Mouse (Mus musculus) kidney, embryonic 14.5 days (tissue): ENCODE measurements around the gene Lrrc7. TPM values are rescaled to one million over a fixed set of nuclear protein-coding genes. Genes with fewer than 3 reads are reported as not detected.
"Not testable (repeated sequence)": the region's sequence is repeated elsewhere in the genome, so short reads cannot be mapped to it uniquely, and the experiment has no call there.

Source experiments
- ATAC-seq: fragments of 200-750 bp; cut with Nextera tagmentation; 2 replicates; pipeline ENCODE4 v1.8.0; 2017; ENCODE audit warnings: moderate number of reproducible peaks, mild to moderate bottlenecking, moderate TSS enrichment, moderate library complexity; ENCODE audit not compliant: low FRiP score, low TSS enrichment
- H3K27ac ChIP-seq: fragments of 300-500 bp; sonication (generic); 2 replicates; pipeline ENCODE4 v1.5.1; 2014; ENCODE audit warnings: low read depth, mild to moderate bottlenecking, low read length, moderate library complexity, mixed read lengths
- H3K27me3 ChIP-seq: fragments of 300-500 bp; sonication (generic); 2 replicates; pipeline ENCODE4 v1.6.1; 2014; ENCODE audit warnings: mild to moderate bottlenecking, low read length; ENCODE audit not compliant: control insufficient read depth, insufficient read depth
- H3K36me3 ChIP-seq: fragments of 300-500 bp; sonication (generic); 2 replicates; pipeline ENCODE4 v1.6.1; 2014; ENCODE audit warnings: low read length, mixed read lengths; ENCODE audit not compliant: control insufficient read depth, insufficient read depth
- H3K4me1 ChIP-seq: fragments of 300-500 bp; sonication (generic); 2 replicates; pipeline ENCODE4 v1.6.1; 2014; ENCODE audit warnings: low read length, mixed read lengths; ENCODE audit not compliant: control insufficient read depth, insufficient read depth
- H3K4me2 ChIP-seq: fragments of 300-500 bp; sonication (generic); replicated peaks from 2 replicates; pipeline ENCODE4 v1.6.1; 2014; ENCODE audit warnings: low read depth, mild to moderate bottlenecking, low read length
- H3K4me3 ChIP-seq: fragments of 300-500 bp; sonication (generic); 2 replicates; pipeline ENCODE4 v1.5.1; 2014; ENCODE audit warnings: mild to moderate bottlenecking, low read length
- H3K9ac ChIP-seq: fragments of 300-500 bp; sonication (generic); 2 replicates; pipeline ENCODE4 v1.6.1; 2014; ENCODE audit warnings: low read depth, mild to moderate bottlenecking, low read length, moderate library complexity
- H3K9me3 ChIP-seq: fragments of 300-500 bp; sonication (generic); 2 replicates; pipeline ENCODE4 v1.6.1; 2016; ENCODE audit warnings: low read length; ENCODE audit not compliant: control insufficient read depth
- WGBS: fragments of 180-500 bp; shearing (Covaris S2); extraction: QIAGEN DNeasy Blood & Tissue Kit; methylation state at CpG from one replicate; pipeline ENCODE4 v1.1.7; 2014; 5-methylcytosine and 5-hydroxymethylcytosine counted together
- polyA plus RNA-seq: library from polyadenylated mRNA; unstranded; fragments of >200 nt; fragmentation: Nextera tagmentation; extraction: Ambion mirVana; gene quantifications from 2 replicates; pipeline ENCODE4 v1.2.1, GENCODE M21; 2014

Lrrc7 gene
- polyA plus RNA-seq, 1 experiment from 2014 or later: 0.32 TPM

GRCm38 (mm10) chr3:158137796-158138195, 424.2 kb downstream of the Lrrc7 start:
- Histone ChIP-seq H3K27me3 (no peaks in the 10 kb centered on the region), H3K9me3 (no peaks in the 10 kb centered on the region), H3K9ac (no peak overlapping the region), H3K36me3 (no peaks in the 10 kb centered on the region), H3K4me1 (no peaks in the 10 kb centered on the region), H3K4me3 (no peak overlapping the region), H3K27ac (no peak overlapping the region), H3K4me2 (no peak overlapping the region)
- WGBS: 57% methylated on average over 6 of the region's 6 CpGs
- ATAC-seq: no peak

- WGBS: 76% methylated on average over 4 of the region's 4 CpGs
- H3K27ac ChIP-seq: no peak overlapping the region
- H3K4me1 ChIP-seq: no peaks in the 10 kb centered on the region
- no peaks in the 10 kb centered on the region for H3K9me3 ChIP-seq
- H3K36me3 ChIP-seq: no peaks in the 10 kb centered on the region
- ATAC-seq: no peak
- no peak overlapping the region for H3K4me2 ChIP-seq
- H3K27me3 ChIP-seq: no peaks in the 10 kb centered on the region
- H3K4me3 ChIP-seq: no peak overlapping the region
- H3K9ac ChIP-seq: no peak overlapping the region
Observed at GRCm38 (mm10) chr3:158131672-158132071, 430.3 kb downstream of the Lrrc7 start.

GRCm38 (mm10) chr3:158131233-158131632, 430.8 kb downstream of the Lrrc7 start:
- no peak for ATAC-seq
- H3K27ac ChIP-seq: no peak overlapping the region

GRCm38 (mm10) chr3:158122899-158123298, 439.1 kb downstream of the Lrrc7 start:
- Histone ChIP-seq H3K4me3 (no peak overlapping the region), H3K9me3 (no peaks in the 10 kb centered on the region), H3K4me2 (no peak overlapping the region), H3K9ac (no peak overlapping the region), H3K4me1 (no peaks in the 10 kb centered on the region), H3K36me3 (no peaks in the 10 kb centered on the region), H3K27ac (no peak overlapping the region), H3K27me3 (no peaks in the 10 kb centered on the region)
- ATAC-seq: no peak
- WGBS: 59% methylated on average over 3 of the region's 3 CpGs

More at GRCm38 (mm10) chr3:158131233-158131632, 430.8 kb downstream of the Lrrc7 start:
- no peak overlapping the region for H3K4me3 ChIP-seq
- no peaks in the 10 kb centered on the region for H3K9me3 ChIP-seq
- H3K4me2 ChIP-seq: no peak overlapping the region
- no peaks in the 10 kb centered on the region for H3K27me3 ChIP-seq
- H3K9ac ChIP-seq: no peak overlapping the region
- H3K4me1 ChIP-seq: no peaks in the 10 kb centered on the region
- H3K36me3 ChIP-seq: no peaks in the 10 kb centered on the region

- Histone ChIP-seq H3K36me3 (no peaks in the 10 kb centered on the region), H3K4me3 (no peak overlapping the region), H3K4me2 (no peak overlapping the region), H3K9me3 (no peaks in the 10 kb centered on the region), H3K27ac (no peak overlapping the region), H3K27me3 (no peaks in the 10 kb centered on the region), H3K4me1 (no peaks in the 10 kb centered on the region), H3K9ac (no peak overlapping the region)
- no peak for ATAC-seq
- WGBS: 33% methylated on average over 1 of the region's 1 CpGs
Observed at GRCm38 (mm10) chr3:158105260-158105659, 456.8 kb downstream of the Lrrc7 start.

- no peak for ATAC-seq
Observed at GRCm38 (mm10) chr3:158103467-158103866, 458.6 kb downstream of the Lrrc7 start.

GRCm38 (mm10) chr3:158102530-158102929, 459.5 kb downstream of the Lrrc7 start:
- not testable (repeated sequence) for H3K27ac ChIP-seq, H3K4me2 ChIP-seq, H3K4me1 ChIP-seq, H3K4me3 ChIP-seq, H3K9ac ChIP-seq, ATAC-seq, H3K27me3 ChIP-seq, H3K9me3 ChIP-seq, H3K36me3 ChIP-seq
- 83% methylated on average over 1 of the region's 1 CpGs for WGBS

More at GRCm38 (mm10) chr3:158103467-158103866, 458.6 kb downstream of the Lrrc7 start:
- H3K4me3 ChIP-seq: no peak overlapping the region
- no peaks in the 10 kb centered on the region for H3K27me3 ChIP-seq
- no peaks in the 10 kb centered on the region for H3K9me3 ChIP-seq
- H3K9ac ChIP-seq: no peak overlapping the region
- no peaks in the 10 kb centered on the region for H3K36me3 ChIP-seq
- H3K4me1 ChIP-seq: no peaks in the 10 kb centered on the region
- 80% methylated on average over 2 of the region's 2 CpGs for WGBS
- H3K4me2 ChIP-seq: no peak overlapping the region
- no peak overlapping the region for H3K27ac ChIP-seq

GRCm38 (mm10) chr3:158102043-158102442, 460.0 kb downstream of the Lrrc7 start:
- not testable (repeated sequence) for H3K9ac ChIP-seq, H3K27ac ChIP-seq, H3K9me3 ChIP-seq, H3K4me3 ChIP-seq, H3K4me2 ChIP-seq, H3K27me3 ChIP-seq, ATAC-seq, H3K4me1 ChIP-seq, H3K36me3 ChIP-seq
- WGBS: 95% methylated on average over 8 of the region's 10 CpGs

GRCm38 (mm10) chr3:158093919-158094318, 468.1 kb downstream of the Lrrc7 start:
- no peaks in the 10 kb centered on the region for H3K27me3 ChIP-seq
- H3K4me3 ChIP-seq: no peak overlapping the region
- no peak overlapping the region for H3K27ac ChIP-seq
- no peak overlapping the region for H3K4me2 ChIP-seq
- no peaks in the 10 kb centered on the region for H3K9me3 ChIP-seq
- H3K36me3 ChIP-seq: no peaks in the 10 kb centered on the region
- no peak for ATAC-seq
- 79% methylated on average over 4 of the region's 4 CpGs for WGBS
- H3K4me1 ChIP-seq: no peaks in the 10 kb centered on the region
- no peak overlapping the region for H3K9ac ChIP-seq

- no peak overlapping the region for H3K9ac ChIP-seq
- H3K4me3 ChIP-seq: no peak overlapping the region
- H3K27me3 ChIP-seq: no peaks in the 10 kb centered on the region
- 76% methylated on average over 3 of the region's 3 CpGs for WGBS
- no peaks in the 10 kb centered on the region for H3K9me3 ChIP-seq
- no peak for ATAC-seq
- no peaks in the 10 kb centered on the region for H3K36me3 ChIP-seq
- H3K4me2 ChIP-seq: no peak overlapping the region
- no peaks in the 10 kb centered on the region for H3K4me1 ChIP-seq
- H3K27ac ChIP-seq: no peak overlapping the region
Observed at GRCm38 (mm10) chr3:158091601-158092000, 470.4 kb downstream of the Lrrc7 start.
